ENCODE assay signal across 8 mouse cellular contexts in genomic region chr3:51333234-51333889, GRCm38 (mm10). TPM values are rescaled to one million over a fixed set of nuclear protein-coding genes. Genes with fewer than 3 reads are reported as not detected.
A peak's percentile ranks its signal among the peaks of the same experiment; 100 is the strongest.
DNase-seq lines count a peak whose midpoint lies in the region; ATAC-seq and TF ChIP-seq lines count a peak whose summit lies in the region.

No protein-coding gene starts in this region.

- peak; percentile 68; the same call in 1 of the 2 replicates for ATAC-seq in forebrain, postnatal 0 days
- 0 out of 2 replicates have a peak, but pooled peaks have one; percentile 50 for ATAC-seq in intestine, embryonic 14.5 days (replicated peaks; ENCODE audit: low FRiP score, low TSS enrichment, low read depth)
- 0 out of 2 replicates have a peak, but pooled peaks have one; percentile 30 for ATAC-seq in liver, embryonic 16.5 days (ENCODE audit: low read depth)

- H3K27me3 ChIP-seq in forebrain, postnatal 0 days (ENCODE audit: insufficient read depth, low read length), result no peaks in the 10 kb centered on the region
- no peaks in the 10 kb centered on the region for H3K27me3 ChIP-seq in intestine, embryonic 14.5 days (replicated peaks; ENCODE audit: control insufficient read depth, insufficient read depth, low read length)
- H3K27me3 ChIP-seq in liver, embryonic 16.5 days (ENCODE audit: control insufficient read depth, insufficient read depth, low read depth, low read length), result no peaks in the 10 kb centered on the region

- peaks cover 4% of the 10 kb centered on the region; the same call in 1 of the 2 replicates for H3K4me1 ChIP-seq in forebrain, postnatal 0 days (ENCODE audit: insufficient read depth)
- peaks cover 8% of the 10 kb centered on the region; the same call in 1 of the 2 replicates for H3K4me1 ChIP-seq in intestine, embryonic 14.5 days (replicated peaks; ENCODE audit: control insufficient read depth, insufficient read depth, low read length)
- peaks cover 40% of the 10 kb centered on the region for H3K4me1 ChIP-seq in liver, embryonic 16.5 days (ENCODE audit: control insufficient read depth, low read depth, low read length)

- no peaks in the 10 kb centered on the region for H3K9me3 ChIP-seq in forebrain, postnatal 0 days (ENCODE audit: low read length)
- no peaks in the 10 kb centered on the region for H3K9me3 ChIP-seq in intestine, embryonic 14.5 days (ENCODE audit: control insufficient read depth, low read length)
- no peaks in the 10 kb centered on the region for H3K9me3 ChIP-seq in liver, embryonic 16.5 days (replicated peaks; ENCODE audit: control insufficient read depth, low read length)

- no peak overlapping the region for H3K9ac ChIP-seq in forebrain, postnatal 0 days
- H3K9ac ChIP-seq in intestine, embryonic 14.5 days (ENCODE audit: low read length), result no peak overlapping the region
- no peak overlapping the region for H3K9ac ChIP-seq in liver, embryonic 16.5 days (ENCODE audit: low read depth, low read length)

- H3K4me3 ChIP-seq in forebrain, postnatal 0 days (ENCODE audit: low read depth, low read length), result no peak overlapping the region
- no peak overlapping the region for H3K4me3 ChIP-seq in intestine, embryonic 14.5 days (ENCODE audit: low read depth, low read length)
- no peak overlapping the region for H3K4me3 ChIP-seq in liver, embryonic 16.5 days (ENCODE audit: low read depth, low read length)

- H3K36me3 ChIP-seq in forebrain, postnatal 0 days (ENCODE audit: insufficient read depth), result no peaks in the 10 kb centered on the region
- no peaks in the 10 kb centered on the region for H3K36me3 ChIP-seq in intestine, embryonic 14.5 days (ENCODE audit: control insufficient read depth, insufficient read depth, low read length)
- H3K36me3 ChIP-seq in liver, embryonic 16.5 days (ENCODE audit: control insufficient read depth, insufficient read depth), result no peaks in the 10 kb centered on the region

- WGBS in forebrain, postnatal 0 days, result 36% methylated on average over 10 of the region's 10 CpGs
- WGBS in intestine, embryonic 14.5 days, result 47% methylated on average over 10 of the region's 10 CpGs
- 38% methylated on average over 10 of the region's 10 CpGs for WGBS in liver, embryonic 16.5 days (ENCODE audit: insufficient replicate concordance)

- H3K27ac ChIP-seq in forebrain, postnatal 0 days (ENCODE audit: low read depth, low read length), result peak overlapping the region; percentile 35; the same call in 1 of the 2 replicates
- H3K27ac ChIP-seq in intestine, embryonic 14.5 days (ENCODE audit: low read depth), result no peak overlapping the region
- H3K27ac ChIP-seq in liver, embryonic 16.5 days (ENCODE audit: low read length), result no peak overlapping the region

- 0 out of 2 replicates have a peak overlapping the region, but pooled peaks have one; percentile 15 for H3K4me2 ChIP-seq in forebrain, postnatal 0 days (ENCODE audit: low read depth)
- H3K4me2 ChIP-seq in intestine, embryonic 14.5 days (ENCODE audit: low read length), result no peak overlapping the region
- peak overlapping the region; percentile 6; the same call in 1 of the 2 replicates for H3K4me2 ChIP-seq in liver, embryonic 16.5 days (ENCODE audit: low read depth, low read length)

- DNase-seq in adrenal gland, adult 2 months, result peak; percentile 78
- no peak for DNase-seq in adrenal gland, adult 18-20 months (ENCODE audit: low spot score in 2 of 2)
- peak; percentile 49 for DNase-seq in MN1 (ENCODE audit: low spot score)
- no peak for DNase-seq in forebrain, postnatal 0 days
- DNase-seq in intestine, embryonic 14.5 days (ENCODE audit: low spot score), result peak; percentile 63
- DNase-seq in spleen, adult 12 weeks (ENCODE audit: low spot score), result peak; percentile 52
- no peak for DNase-seq in frontal cortex, adult 2 months (ENCODE audit: extremely low spot score in 1 of 2, low spot score in 1 of 2)

- TF ChIP-seq CTCF in forebrain, postnatal 0 days (IDR thresholded peaks at IDR 0.05; ENCODE audit: low read depth), result no peak

RNA-seq across cellular contexts. Expression of gene Elf2, which starts 7.1 kb away (rescaled TPM):
- 10 to 100 TPM; 66.3 to 70.8 TPM for total RNA-seq in adrenal gland, adult 2 months (2021)
- 30.7 and 39.1 TPM in 2 replicates for polyA plus RNA-seq in adrenal gland, adult 2 months (2012; rRNA removed)
- total RNA-seq in adrenal gland, adult 18-20 months (2021), result 10 to 100 TPM; 61.9 to 78.4 TPM
- total RNA-seq in forebrain, postnatal 0 days (2014; rRNA removed), result 78.1 and 83.9 TPM in 2 replicates
- 26.4 and 29.3 TPM in 2 replicates for polyA plus RNA-seq in forebrain, postnatal 0 days (2015; fragmentation: Nextera tagmentation; extraction: Ambion mirVana)
- 57.4 and 65.1 TPM in 2 replicates for polyA plus RNA-seq in intestine, embryonic 14.5 days (2014; fragmentation: Nextera tagmentation; extraction: Ambion mirVana)
- polyA plus RNA-seq in liver, embryonic 16.5 days (2015; fragmentation: Nextera tagmentation; extraction: Ambion mirVana), result 19.0 and 20.0 TPM in 2 replicates
- 30.3 and 32.4 TPM in 2 replicates for polyA plus RNA-seq in frontal cortex, adult 2 months (2012; rRNA removed)

Comparison
In these comparisons a context has a peak if more than half of its experiments do, and no peak if none do; other contexts are left out.
1. DNase-seq: peak in adrenal gland, adult 2 months (single experiment), MN1 (single experiment), intestine, embryonic 14.5 days (single experiment) and spleen, adult 12 weeks (single experiment); none in adrenal gland, adult 18-20 months (0 of 2), forebrain, postnatal 0 days (single experiment) and frontal cortex, adult 2 months (0 of 2).
2. Peak in every context shown above with its lines, with median percentiles within 50 percentile points of each other: ATAC-seq.